Mouse (Mus musculus): ENCODE data around the gene Ccdc117. TPM values are rescaled to one million over a fixed set of nuclear protein-coding genes. Genes with fewer than 3 reads are reported as not detected.
"Not testable (repeated sequence)": the region's sequence is repeated elsewhere in the genome, so short reads cannot be mapped to it uniquely, and the experiment has no call there.

Ccdc117 gene
- total RNA-seq (2021), result 10 to 100 TPM in 1 of 2 experiments, 1 to 10 TPM in 1; 9.1 to 10.3 TPM

GRCm38 (mm10) chr11:5541799-5542481 lies at the start of gene Ccdc117:
TSS of gene Ccdc117 (minus strand) at chr11:5542187.
- DNase-seq (ENCODE audit: extremely low spot score in 1 of 2, low spot score in 2 of 2), result peak; percentile 82 to 93
- intact Hi-C loops (cut with DNase I), result no loop called here

- DNase-seq (ENCODE audit: extremely low spot score in 1 of 2, low spot score in 2 of 2), result no peak
- intact Hi-C loops (cut with DNase I), result no loop called here
Observed at GRCm38 (mm10) chr11:5575046-5575445, 33.1 kb upstream of the Ccdc117 start.

- DNase-seq (ENCODE audit: extremely low spot score in 1 of 2, low spot score in 2 of 2), result no peak
- intact Hi-C loops (cut with DNase I), result no loop called here
Observed at GRCm38 (mm10) chr11:5573821-5574220, 31.8 kb upstream of the Ccdc117 start.

- intact Hi-C loops (cut with DNase I), result no loop called here
- DNase-seq (ENCODE audit: extremely low spot score in 1 of 2, low spot score in 2 of 2), result no peak
Observed at GRCm38 (mm10) chr11:5571856-5572255, 29.9 kb upstream of the Ccdc117 start.

GRCm38 (mm10) chr11:5569474-5569873 lies 27.5 kb upstream of the Ccdc117 start, which contains the start of gene Ankrd36:
TSS of gene Ankrd36 (plus strand) at chr11:5569684.
- no peak for DNase-seq (ENCODE audit: extremely low spot score in 1 of 2, low spot score in 2 of 2)
- intact Hi-C loops (cut with DNase I), result no loop called here

- no peak for DNase-seq (ENCODE audit: extremely low spot score in 1 of 2, low spot score in 2 of 2)
- intact Hi-C loops (cut with DNase I), result no loop called here
Observed at GRCm38 (mm10) chr11:5568082-5568481, 26.1 kb upstream of the Ccdc117 start.

GRCm38 (mm10) chr11:5567654-5568053 lies 25.7 kb upstream of the Ccdc117 start:
- intact Hi-C loops (cut with DNase I), result no loop called here
- no peak for DNase-seq (ENCODE audit: extremely low spot score in 1 of 2, low spot score in 2 of 2)

GRCm38 (mm10) chr11:5566506-5566905 lies 24.5 kb upstream of the Ccdc117 start:
- no peak for DNase-seq (ENCODE audit: extremely low spot score in 1 of 2, low spot score in 2 of 2)
- intact Hi-C loops (cut with DNase I), result no loop called here

- intact Hi-C loops (cut with DNase I), result no loop called here
- DNase-seq (ENCODE audit: extremely low spot score in 1 of 2, low spot score in 2 of 2), result no peak
Observed at GRCm38 (mm10) chr11:5565596-5565995, 23.6 kb upstream of the Ccdc117 start.

GRCm38 (mm10) chr11:5563898-5564297 lies 21.9 kb upstream of the Ccdc117 start:
- intact Hi-C loops (cut with DNase I), result no loop called here
- no peak for DNase-seq (ENCODE audit: extremely low spot score in 1 of 2, low spot score in 2 of 2)

GRCm38 (mm10) chr11:5562625-5563268 lies 20.8 kb upstream of the Ccdc117 start:
- DNase-seq (ENCODE audit: extremely low spot score in 1 of 2, low spot score in 2 of 2), result peak in 1 of 2 experiments; percentile 26
- intact Hi-C loops (cut with DNase I), result no loop called here

GRCm38 (mm10) chr11:5560273-5560672 lies 18.3 kb upstream of the Ccdc117 start:
- peak in 1 of 2 experiments; percentile 26 for DNase-seq (ENCODE audit: extremely low spot score in 1 of 2, low spot score in 2 of 2)
- intact Hi-C loops (cut with DNase I), result no loop called here

GRCm38 (mm10) chr11:5551931-5552330 lies 9.9 kb upstream of the Ccdc117 start:
- no peak for DNase-seq (ENCODE audit: extremely low spot score in 1 of 2, low spot score in 2 of 2)
- intact Hi-C loops (cut with DNase I), result no loop called here

GRCm38 (mm10) chr11:5551430-5551829 lies 9.4 kb upstream of the Ccdc117 start:
- intact Hi-C loops (cut with DNase I), result no loop called here
- no peak for DNase-seq (ENCODE audit: extremely low spot score in 1 of 2, low spot score in 2 of 2)

GRCm38 (mm10) chr11:5546693-5547092 lies 4.7 kb upstream of the Ccdc117 start:
- intact Hi-C loops (cut with DNase I), result no loop called here
- no peak for DNase-seq (ENCODE audit: extremely low spot score in 1 of 2, low spot score in 2 of 2)

GRCm38 (mm10) chr11:5545457-5545856 lies 3.5 kb upstream of the Ccdc117 start:
- DNase-seq (ENCODE audit: extremely low spot score in 1 of 2, low spot score in 2 of 2), result no peak
- intact Hi-C loops (cut with DNase I), result no loop called here

GRCm38 (mm10) chr11:5544709-5545108 lies 2.7 kb upstream of the Ccdc117 start:
- intact Hi-C loops (cut with DNase I); DNase-seq (ENCODE audit: extremely low spot score in 1 of 2, low spot score in 2 of 2): not testable (repeated sequence)

- DNase-seq (ENCODE audit: extremely low spot score in 1 of 2, low spot score in 2 of 2), result no peak
- intact Hi-C loops (cut with DNase I), result no loop called here
Observed at GRCm38 (mm10) chr11:5543281-5543680, 1.3 kb upstream of the Ccdc117 start.

- intact Hi-C loops (cut with DNase I), result no loop called here
- no peak for DNase-seq (ENCODE audit: extremely low spot score in 1 of 2, low spot score in 2 of 2)
Observed at GRCm38 (mm10) chr11:5542482-5543185, 647 bp upstream of the Ccdc117 start.
